Mouse (Mus musculus) heart, postnatal 25 days (tissue): ENCODE data around the gene 2610528A11Rik. TPM values are rescaled to one million over a fixed set of nuclear protein-coding genes. Genes with fewer than 3 reads are reported as not detected.
"Not testable (repeated sequence)": the region's sequence is repeated elsewhere in the genome, so short reads cannot be mapped to it uniquely, and the experiment has no call there.

Experiments used
- DNase-seq: peaks from one replicate; pipeline ENCODE4 v3.0.0; 2022; ENCODE audit warnings: low spot score
- intact Hi-C: fragments of 180-260 bp; cut with DNase I; formaldehyde crosslinking; loops from one replicate; pipeline ENCODE4 v1.15.1; 2025
- total RNA-seq, 2 experiments: library from RNA; stranded (reverse); gene quantifications; 2 replicates each; pipeline ENCODE4 v1.2.3; 2021

Gene 2610528A11Rik
- total RNA-seq: under 1 TPM in 1 of 2 experiments, not detected in 1; 0.60 TPM

- intact Hi-C loops: no loop called here
- no peak for DNase-seq
Measured at GRCm38 (mm10) chr14:37113922-37114321, at the start of gene 2610528A11Rik. Gene 2610528A11Rik (minus strand): TSS chr14:37114022.

DNA sequence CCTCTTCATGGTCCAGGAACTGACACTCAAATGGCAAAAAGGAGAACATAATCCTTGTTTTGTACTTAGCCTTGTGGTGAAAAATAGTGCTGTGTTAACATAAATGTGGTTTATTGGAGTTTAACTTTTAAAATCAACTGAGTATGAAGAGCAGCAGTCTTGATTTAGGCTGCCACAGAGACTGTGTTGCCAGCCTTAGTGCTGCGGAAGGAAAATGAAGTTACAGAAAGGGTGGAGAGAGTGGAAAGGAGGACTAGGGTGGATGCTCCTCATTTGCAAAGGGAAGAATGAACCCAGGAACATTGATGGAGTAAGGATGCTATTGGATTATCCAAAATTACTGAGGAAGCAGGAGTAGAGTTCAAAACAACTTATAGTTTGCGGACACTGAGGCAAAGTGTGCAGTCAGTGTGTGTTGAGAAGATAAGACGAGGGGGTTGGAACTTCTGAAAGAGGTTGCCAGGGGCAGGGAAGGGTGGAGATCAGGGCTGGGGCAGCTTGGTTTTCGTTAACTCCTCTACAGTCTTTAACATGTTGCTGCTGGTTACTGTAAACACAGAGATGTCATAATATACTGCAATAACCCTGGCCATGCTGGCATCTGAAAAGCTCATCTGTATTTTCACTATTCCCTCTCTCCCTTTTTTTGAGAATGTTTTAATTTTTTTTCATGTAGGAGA is 49.6 kb upstream of the 2610528A11Rik start:
- intact Hi-C loops: no loop called here
- DNase-seq: no peak

DNA sequence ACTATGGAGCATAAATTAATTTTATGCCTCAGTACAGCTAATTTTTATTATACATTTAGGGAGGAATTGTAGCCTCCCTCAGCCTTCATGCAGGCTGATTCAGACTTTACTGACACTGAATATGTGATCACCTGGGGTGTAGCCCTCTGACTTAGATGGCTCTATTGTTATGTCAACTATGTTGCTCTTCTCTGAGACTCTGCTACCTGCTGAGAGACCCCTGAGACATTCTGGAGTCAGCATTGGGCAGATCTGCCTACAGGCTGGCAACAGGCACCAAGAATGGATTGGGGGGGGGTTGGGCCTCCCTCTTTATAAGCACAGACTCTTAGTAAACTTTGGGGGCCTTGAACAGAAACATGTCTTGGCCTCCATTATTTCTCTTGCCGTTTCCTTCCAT is 40.6 kb upstream of the 2610528A11Rik start:
- intact Hi-C loops: no loop called here
- no peak for DNase-seq

GRCm38 (mm10) chr14:37139051-37139710 is 25.4 kb upstream of the 2610528A11Rik start:
- no peak for DNase-seq
- intact Hi-C loops: loop anchor here (5.0 kb wide), 1 partner anchor 172 kb away; the partner anchor contains the start of gene Ccser2

GRCm38 (mm10) chr14:37137596-37137995 is 23.8 kb upstream of the 2610528A11Rik start:
- not testable (repeated sequence) for DNase-seq
- intact Hi-C loops: loop anchor here (5.0 kb wide), 1 partner anchor 170 kb away; the partner anchor contains the start of gene Ccser2

DNA sequence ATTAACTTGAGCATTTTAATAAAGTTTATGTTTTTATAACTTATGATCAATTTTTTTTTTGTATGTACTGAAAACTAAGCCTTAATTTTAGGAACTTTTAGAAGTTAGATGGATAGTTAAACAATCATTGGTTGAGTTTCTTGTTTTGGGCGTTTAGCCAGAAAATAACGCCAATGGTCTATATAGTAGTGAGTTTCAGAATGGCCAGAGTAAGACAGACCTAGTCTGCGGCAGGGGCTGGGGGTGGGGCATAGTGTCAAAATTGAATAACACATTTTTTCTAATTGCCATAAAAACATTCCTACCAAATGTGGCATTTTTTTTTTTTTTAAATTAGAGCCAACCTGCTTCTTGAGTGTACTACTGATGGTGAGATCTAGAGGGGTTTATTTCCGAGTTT is 22.3 kb upstream of the 2610528A11Rik start:
- intact Hi-C loops: loop anchor here (5.0 kb wide), 1 partner anchor 169 kb away; the partner anchor contains the start of gene Ccser2
- no peak for DNase-seq

GRCm38 (mm10) chr14:37135671-37136070 is 21.8 kb upstream of the 2610528A11Rik start:
- intact Hi-C loops: loop anchor here (5.0 kb wide), 1 partner anchor 168 kb away; the partner anchor contains the start of gene Ccser2
- no peak for DNase-seq

DNA sequence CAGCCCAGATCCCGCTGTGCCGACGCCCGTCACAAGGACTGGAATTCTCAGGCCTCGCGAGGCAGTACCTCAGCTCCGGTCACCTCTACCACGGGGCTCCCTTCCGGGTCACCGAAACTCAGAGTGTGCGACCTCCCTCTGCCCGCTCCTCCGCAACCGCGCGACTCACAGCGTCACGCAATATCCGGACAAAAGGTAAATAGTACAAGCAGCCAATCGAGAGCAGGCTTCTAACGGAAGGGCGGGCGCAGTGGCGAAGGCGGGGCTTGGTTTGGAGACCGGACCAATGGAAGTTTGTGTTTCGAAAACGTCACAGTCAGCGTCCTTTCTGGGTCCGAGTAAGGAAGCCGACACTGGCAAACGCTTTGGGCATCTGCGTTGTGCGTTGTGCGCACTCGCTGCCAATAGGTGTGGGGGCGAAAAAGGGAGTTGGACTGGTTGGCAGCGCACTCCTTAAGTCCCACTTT is 21.3 kb upstream of the 2610528A11Rik start, which contains the start of gene Ghitm:
Gene Ghitm (minus strand): TSS at position 146 of the 467 bp plus-strand sequence.
- intact Hi-C loops: loop anchor here (5.0 kb wide), 1 partner anchor 168 kb away; the partner anchor contains the start of gene Ccser2
- peak; percentile 96 for DNase-seq

DNA sequence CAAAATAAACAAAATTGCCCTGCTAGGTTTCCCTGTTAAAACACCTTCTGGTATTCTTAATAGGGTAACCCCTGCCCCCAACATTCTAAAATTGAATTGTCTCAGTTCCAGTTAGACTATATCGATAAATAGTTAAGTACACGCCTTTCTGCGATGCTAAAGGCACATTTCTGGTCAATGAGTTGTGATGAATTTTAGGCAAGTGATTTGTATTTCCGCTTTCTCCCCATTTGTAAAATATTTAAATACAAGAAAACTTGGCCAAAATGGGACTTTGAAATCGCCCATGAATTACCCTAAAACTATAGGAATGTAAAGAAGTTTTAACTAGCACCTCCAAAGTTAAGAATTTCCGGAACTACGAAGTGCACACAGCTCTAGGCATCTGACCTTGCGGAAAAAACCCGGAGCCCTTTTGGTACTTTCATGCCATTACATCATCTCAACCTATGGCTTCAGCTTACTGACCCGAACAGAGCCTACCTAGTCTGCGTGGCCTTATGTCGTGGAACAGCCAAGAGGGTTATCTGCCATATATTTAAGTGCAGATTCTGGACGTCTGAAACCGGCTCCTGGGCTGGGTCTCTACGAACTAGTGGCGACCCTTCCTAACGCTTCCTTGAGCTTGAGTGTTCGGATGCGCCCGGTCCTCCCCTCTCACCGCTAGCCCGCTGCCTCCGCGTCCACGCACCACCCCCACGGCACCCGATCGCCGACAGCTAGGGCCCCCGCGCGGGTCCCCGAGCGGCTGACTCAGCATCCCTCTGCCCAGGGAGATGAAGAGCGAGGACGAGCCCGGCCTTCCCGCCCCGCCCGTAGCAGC is 20.7 kb upstream of the 2610528A11Rik start:
- intact Hi-C loops: loop anchor here (5.0 kb wide), 1 partner anchor 167 kb away; the partner anchor contains the start of gene Ccser2
- no peak for DNase-seq

DNA sequence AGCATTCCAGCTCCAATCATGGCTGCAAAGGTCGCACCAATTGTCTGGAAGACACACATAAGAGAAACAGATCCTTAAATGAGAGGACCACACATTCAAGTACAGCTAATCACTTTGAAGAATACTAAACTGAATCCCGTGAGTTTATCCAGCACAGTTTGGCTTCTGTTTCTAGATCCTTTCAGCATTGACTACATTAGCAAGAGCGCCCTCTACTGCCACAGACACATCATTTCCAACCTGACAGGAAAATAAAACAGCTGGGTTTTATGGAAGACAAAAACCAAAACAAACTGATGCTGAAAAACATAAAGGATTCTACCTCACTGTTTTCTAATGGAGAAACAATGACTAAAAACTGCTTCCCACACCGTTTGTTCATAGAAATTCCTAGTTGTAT is 13.8 kb upstream of the 2610528A11Rik start:
- DNase-seq: no peak
- intact Hi-C loops: no loop called here

DNA sequence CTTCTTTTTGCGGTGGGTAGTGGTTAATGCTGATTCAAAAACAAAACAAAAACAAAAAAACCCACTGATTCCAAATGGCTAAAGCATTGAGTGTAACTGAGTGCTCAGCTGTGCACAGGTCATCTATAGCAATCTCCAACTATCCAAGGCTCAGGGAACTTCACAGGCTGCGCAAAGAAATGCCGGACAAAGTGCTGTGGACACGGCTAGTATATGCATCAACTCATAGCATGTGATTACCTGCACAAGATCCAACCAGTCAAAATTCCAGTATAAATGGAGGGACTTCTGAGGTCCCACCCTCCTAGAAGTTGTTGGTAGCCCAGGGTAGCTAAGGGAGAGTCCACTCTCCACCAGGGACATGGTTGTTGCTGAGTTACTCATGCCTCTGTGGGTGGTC is 5.4 kb upstream of the 2610528A11Rik start:
- DNase-seq: no peak
- intact Hi-C loops: no loop called here

DNA sequence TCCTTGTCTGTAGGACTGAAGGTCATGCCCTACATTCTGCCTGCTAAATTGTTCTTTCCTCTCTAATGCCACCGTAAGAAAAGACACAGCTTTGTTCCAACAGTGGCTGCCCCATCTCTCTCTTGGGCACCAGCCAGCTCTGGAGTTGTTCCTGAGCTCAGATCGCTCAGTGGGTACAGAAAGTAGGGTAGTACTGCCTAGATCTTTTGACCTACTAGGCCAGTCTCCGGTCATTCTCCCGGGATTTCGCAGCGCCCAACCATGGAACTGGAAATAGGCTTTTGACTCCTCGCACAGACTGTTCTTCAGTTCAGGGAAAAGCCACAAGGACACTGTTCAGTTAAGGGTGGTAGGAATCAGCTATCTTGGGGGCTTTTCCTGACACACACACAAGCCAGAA is 891 bp downstream of the 2610528A11Rik start:
- intact Hi-C loops: no loop called here
- no peak for DNase-seq

- intact Hi-C loops: no loop called here
- no peak for DNase-seq
Measured at GRCm38 (mm10) chr14:37111371-37111770, 2.5 kb downstream of the 2610528A11Rik start.

- intact Hi-C loops: no loop called here
- DNase-seq: no peak
Measured at GRCm38 (mm10) chr14:37110456-37110855, 3.4 kb downstream of the 2610528A11Rik start.

DNA sequence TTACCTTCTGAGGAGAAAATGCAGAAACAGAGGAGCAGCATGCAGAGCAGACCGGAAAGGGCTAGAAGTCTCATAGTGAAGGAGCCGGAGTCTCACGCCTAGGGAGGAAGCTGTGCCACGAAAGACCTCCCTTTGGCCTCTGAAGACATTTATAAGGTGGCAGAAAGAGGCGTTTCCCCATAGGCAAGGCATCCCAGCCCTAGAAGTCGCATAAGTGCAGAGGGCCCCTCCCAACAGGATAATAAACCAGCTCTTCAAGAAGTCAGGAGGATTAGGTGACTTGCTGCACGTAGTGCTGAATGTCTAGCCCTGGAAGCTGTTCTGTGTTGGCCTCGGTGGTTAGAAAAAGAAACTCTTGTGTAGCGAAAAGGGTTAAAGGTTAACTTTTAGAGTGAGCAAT is 3.8 kb downstream of the 2610528A11Rik start:
- intact Hi-C loops: no loop called here
- DNase-seq: no peak

- intact Hi-C loops: no loop called here
- DNase-seq: no peak
Measured at GRCm38 (mm10) chr14:37109460-37109859, 4.4 kb downstream of the 2610528A11Rik start.

DNA sequence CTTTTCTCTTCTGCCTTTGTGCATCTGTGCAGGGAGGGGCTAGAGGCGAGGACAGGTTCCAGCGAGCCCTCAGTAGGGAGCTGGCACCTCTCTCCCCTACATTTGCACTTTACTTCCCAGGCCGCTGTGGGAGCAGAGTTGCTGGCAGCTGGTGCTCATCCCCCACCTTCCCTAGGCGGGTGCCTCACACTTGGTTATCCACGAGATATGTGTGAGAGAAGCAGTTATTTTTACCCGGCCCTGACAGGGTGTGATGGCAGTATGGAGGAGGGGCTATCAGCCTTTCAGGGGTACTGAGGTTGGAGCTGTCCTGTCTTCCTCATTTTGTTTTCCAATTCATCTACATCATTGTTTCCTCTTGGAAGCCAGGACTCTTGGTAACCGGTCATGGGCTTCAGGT is 8.0 kb downstream of the 2610528A11Rik start:
- no peak for DNase-seq
- intact Hi-C loops: no loop called here

DNA sequence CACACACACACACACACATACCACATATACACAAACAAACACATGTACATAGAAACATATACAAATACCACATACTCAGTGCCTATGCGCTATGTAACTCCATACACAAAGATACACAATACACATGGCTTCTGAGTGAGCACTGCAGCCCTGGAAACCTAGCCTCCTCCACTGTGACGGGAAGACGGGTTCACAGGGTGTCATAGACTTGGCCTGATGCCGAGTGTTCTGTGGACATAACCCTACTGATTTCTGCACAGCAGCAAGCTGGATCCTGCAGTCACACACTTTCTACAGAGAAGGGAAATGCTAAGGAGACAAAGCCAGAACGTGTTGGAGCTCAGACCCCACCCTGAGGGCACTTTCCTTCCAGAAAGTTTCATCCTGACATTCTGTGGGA is 9.1 kb downstream of the 2610528A11Rik start:
- no peak for DNase-seq
- intact Hi-C loops: no loop called here

GRCm38 (mm10) chr14:37102484-37102883 is 11.3 kb downstream of the 2610528A11Rik start:
- intact Hi-C loops: no loop called here

DNA sequence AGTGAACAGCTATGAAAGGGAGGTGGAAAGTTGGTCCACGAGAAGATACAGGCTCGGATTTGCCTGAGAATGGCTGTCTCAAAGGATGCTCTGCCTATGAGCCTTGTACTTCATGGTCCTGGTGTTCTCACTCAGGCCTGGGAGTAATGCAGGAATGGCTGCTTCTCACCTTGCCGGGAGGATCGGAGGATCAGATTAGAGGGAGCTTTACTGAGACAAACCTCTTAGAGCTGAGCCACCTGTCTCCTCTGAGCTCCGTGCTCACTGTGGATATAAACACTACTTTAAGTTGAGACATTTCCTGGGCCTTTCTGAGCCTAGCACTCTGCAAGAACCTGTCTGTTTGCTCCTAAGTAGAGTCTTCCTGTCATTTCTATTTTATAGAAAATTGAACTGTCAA is 12.3 kb downstream of the 2610528A11Rik start:
- no peak for DNase-seq
- intact Hi-C loops: no loop called here

More at GRCm38 (mm10) chr14:37102484-37102883, 11.3 kb downstream of the 2610528A11Rik start:
- DNase-seq: no peak
